ENCODE assay signal across 24 mouse cellular contexts in genomic region chr8:128207138-128207537, GRCm38 (mm10).
DNase-seq lines count a peak whose midpoint lies in the region; ATAC-seq and TF ChIP-seq lines count a peak whose summit lies in the region.
"Had no signal": no experiment of that assay in that cellular context is flagged by ENCODE, and none has a peak within 500 bp of the region (broad histone marks: within the 10 kb centered on the region; RNA-seq: fewer than 3 reads in every experiment).

No protein-coding gene starts in this region.

- no peaks in the 10 kb centered on the region for H3K9me3 ChIP-seq in kidney, embryonic 15.5 days (replicated peaks)
- H3K9me3 ChIP-seq: embryonic facial prominence, embryonic 10.5 days; embryonic facial prominence, embryonic 13.5 days; forebrain, embryonic 12.5 days; forebrain, embryonic 15.5 days; hindbrain, embryonic 12.5 days; hindbrain, embryonic 15.5 days had no signal

- H3K4me1 ChIP-seq in kidney, embryonic 15.5 days = peaks cover 10% of the 10 kb centered on the region; the same call in 1 of the 2 replicates
- H3K4me1 ChIP-seq: forebrain, embryonic 12.5 days; forebrain, embryonic 15.5 days; hindbrain, embryonic 12.5 days; hindbrain, embryonic 15.5 days had no signal

- no peak overlapping the region for H3K4me3 ChIP-seq in kidney, embryonic 15.5 days (replicated peaks)
- H3K4me3 ChIP-seq: embryonic facial prominence, embryonic 10.5 days; embryonic facial prominence, embryonic 13.5 days; erythroblast, embryonic 14.5 days; forebrain, embryonic 12.5 days; forebrain, embryonic 15.5 days; hindbrain, embryonic 12.5 days; hindbrain, embryonic 15.5 days had no signal

- no peak for TF ChIP-seq CTCF in brain, embryonic 14.5 days (IDR thresholded peaks at IDR 0.05; ENCODE audit: borderline replicate concordance, extremely low read depth, insufficient read depth, insufficient read length)

- DNase-seq in kidney, adult 9 months = peak; percentile 24
- no peak for DNase-seq in kidney, postnatal 10 days
- peak; percentile 14 for DNase-seq in kidney, postnatal 14 days
- peak; percentile 23 for DNase-seq in brain, embryonic 14.5 days (ENCODE audit: low read depth)
- DNase-seq in spleen, postnatal 36 days (ENCODE audit: low spot score in 2 of 2) = no peak
- DNase-seq: adrenal gland, adult 2 months; adrenal gland, postnatal 14 days; cerebellum, adult 11-12 months; cerebellum, adult 8-10 months; cerebellum, postnatal 10 days; cerebellum, postnatal 36 days; embryo, embryonic 11 days; gastrocnemius, postnatal 10 days; heart, adult 11 months had no signal

- no peaks in the 10 kb centered on the region for H3K36me3 ChIP-seq in kidney, embryonic 15.5 days
- H3K36me3 ChIP-seq: embryonic facial prominence, embryonic 10.5 days; embryonic facial prominence, embryonic 13.5 days; forebrain, embryonic 12.5 days; forebrain, embryonic 15.5 days; hindbrain, embryonic 12.5 days; hindbrain, embryonic 15.5 days had no signal

- TF ChIP-seq POLR2A in brain, embryonic 14.5 days (IDR thresholded peaks at IDR 0.05; ENCODE audit: borderline replicate concordance, extremely low read depth, insufficient read depth, insufficient read length, poor library complexity, severe bottlenecking) = no peak

- ATAC-seq in kidney, embryonic 15.5 days (replicated peaks; ENCODE audit: low FRiP score) = no peak
- ATAC-seq: CD4-positive, CD25-positive, alpha-beta regulatory T cell, adult 4 months; forebrain, embryonic 15.5 days had no signal

- H3K27ac ChIP-seq in kidney, embryonic 15.5 days = no peak overlapping the region
- H3K27ac ChIP-seq: embryonic facial prominence, embryonic 10.5 days; embryonic facial prominence, embryonic 13.5 days; forebrain, embryonic 12.5 days; forebrain, embryonic 15.5 days; hindbrain, embryonic 12.5 days; hindbrain, embryonic 15.5 days had no signal

- H3K9ac ChIP-seq in kidney, embryonic 15.5 days = no peak overlapping the region
- H3K9ac ChIP-seq: embryonic facial prominence, embryonic 13.5 days; forebrain, embryonic 12.5 days; forebrain, embryonic 15.5 days; hindbrain, embryonic 12.5 days; hindbrain, embryonic 15.5 days had no signal

- H3K4me2 ChIP-seq in kidney, embryonic 15.5 days = no peak overlapping the region
- H3K4me2 ChIP-seq: embryonic facial prominence, embryonic 13.5 days; forebrain, embryonic 12.5 days; forebrain, embryonic 15.5 days; heart, embryonic 11.5 days; hindbrain, embryonic 12.5 days; hindbrain, embryonic 15.5 days had no signal

- H3K27me3 ChIP-seq in kidney, embryonic 15.5 days = no peaks in the 10 kb centered on the region
- H3K27me3 ChIP-seq: embryonic facial prominence, embryonic 13.5 days; forebrain, embryonic 12.5 days; forebrain, embryonic 15.5 days; hindbrain, embryonic 12.5 days; hindbrain, embryonic 15.5 days had no signal

Comparison
In these comparisons a context has a peak if more than half of its experiments do, and no peak if none do; other contexts are left out.
1. DNase-seq: peak in kidney, adult 9 months (single experiment), kidney, postnatal 14 days (single experiment) and brain, embryonic 14.5 days (single experiment); none in kidney, postnatal 10 days (single experiment) and spleen, postnatal 36 days (0 of 2).